Mouse (Mus musculus): ENCODE data around the gene Dner.

Dner gene

DNA sequence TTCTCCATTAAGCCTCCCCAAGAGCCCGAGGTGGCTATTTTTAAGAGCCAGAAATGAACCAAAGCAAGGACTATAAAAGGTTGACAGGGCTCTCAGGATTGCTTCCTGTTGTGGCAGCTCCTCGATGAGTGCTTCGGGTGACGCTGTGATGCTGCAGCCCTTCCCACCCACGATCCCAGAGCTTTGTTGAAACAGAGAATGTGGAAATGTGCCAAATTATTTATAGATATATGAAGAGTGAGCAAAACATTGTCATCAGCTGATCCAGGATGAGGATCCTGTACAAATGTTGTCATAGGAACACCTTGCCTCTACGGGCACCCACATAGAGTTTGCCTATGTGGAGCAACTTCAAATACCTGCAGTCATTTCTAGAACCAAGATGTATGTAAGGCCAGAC is 67.8 kb downstream of the Dner start:
- DNase-seq (ENCODE audit: low spot score in 2 of 2), result no peak

DNA sequence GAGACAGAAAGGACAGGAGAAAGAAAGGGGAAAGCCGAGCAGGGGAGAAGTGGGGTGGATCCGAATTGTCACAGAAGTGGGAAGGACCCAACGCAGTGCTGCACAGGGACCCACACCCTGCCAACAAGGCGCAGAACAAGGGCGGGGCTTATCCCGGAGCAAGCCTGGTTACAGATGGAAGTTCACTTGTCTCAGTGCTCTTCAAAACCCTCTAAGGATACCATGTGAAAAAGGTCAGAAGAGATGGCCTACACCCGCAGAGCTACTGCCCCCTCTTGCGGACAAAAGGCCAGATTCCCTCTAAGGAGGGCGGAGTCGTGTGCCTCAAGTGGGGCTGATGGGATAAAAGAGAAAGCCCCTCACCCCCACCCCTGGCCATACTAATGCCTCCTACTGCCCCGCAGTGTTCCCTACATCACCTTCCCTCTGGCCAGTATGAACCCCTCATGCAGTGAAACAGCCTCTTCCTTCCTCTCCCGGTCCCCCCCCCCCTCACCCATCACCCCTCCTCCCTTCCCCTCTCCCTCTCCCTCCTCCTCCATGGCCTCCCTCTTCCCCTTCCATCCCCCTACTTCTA is 73.0 kb downstream of the Dner start:
- DNase-seq (ENCODE audit: low spot score in 2 of 2), result no peak

GRCm38 (mm10) chr1:84621308-84621707 is 74.7 kb downstream of the Dner start:
- peak; percentile 47 to 62 for DNase-seq (ENCODE audit: low spot score in 2 of 2)

GRCm38 (mm10) chr1:84619131-84619760 is 76.8 kb downstream of the Dner start:
- peak; percentile 43 to 64 for DNase-seq (ENCODE audit: low spot score in 2 of 2)

GRCm38 (mm10) chr1:84618094-84618493 is 77.9 kb downstream of the Dner start:
- DNase-seq (ENCODE audit: low spot score in 2 of 2), result no peak

DNA sequence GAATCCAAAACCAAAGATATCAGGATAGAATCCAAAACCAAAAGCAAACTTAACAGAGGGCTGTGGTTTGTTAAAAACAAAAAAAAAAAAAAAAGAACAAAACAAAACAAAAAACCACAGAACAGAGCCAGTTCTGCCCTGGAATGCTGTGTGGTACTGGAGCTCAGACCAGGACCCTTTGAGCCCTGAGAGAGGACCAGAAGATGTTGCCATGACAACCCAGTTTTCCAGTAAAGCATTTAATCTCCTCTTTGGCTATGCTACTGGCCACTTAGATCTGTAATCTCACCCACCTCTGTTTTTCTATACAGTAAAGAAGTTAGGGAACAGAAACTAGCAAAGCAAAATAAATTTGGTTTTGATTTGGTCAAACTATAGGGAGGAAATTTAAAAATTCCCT is 79.9 kb downstream of the Dner start:
- no peak for DNase-seq (ENCODE audit: low spot score in 2 of 2)

DNA sequence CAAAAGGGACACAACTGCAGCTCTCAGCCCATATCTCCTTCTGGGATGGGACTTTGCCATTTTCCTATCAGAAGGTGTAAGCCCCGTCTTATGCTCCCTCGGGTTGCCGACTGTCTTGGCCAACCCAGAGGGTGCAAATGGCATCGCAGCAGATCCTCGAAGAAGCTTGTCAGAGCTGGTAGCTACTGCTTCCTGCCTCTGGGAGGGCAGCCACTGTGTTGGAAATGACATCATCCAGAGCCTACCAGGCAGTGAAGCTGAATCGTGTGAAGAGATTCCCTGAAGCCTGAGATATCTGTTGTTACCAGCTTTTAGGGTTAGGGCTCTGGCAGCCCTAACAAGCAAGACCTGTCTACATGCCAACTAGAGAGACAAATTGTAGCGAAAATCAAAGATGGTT is 81.4 kb downstream of the Dner start:
- DNase-seq (ENCODE audit: low spot score in 2 of 2), result no peak

DNA sequence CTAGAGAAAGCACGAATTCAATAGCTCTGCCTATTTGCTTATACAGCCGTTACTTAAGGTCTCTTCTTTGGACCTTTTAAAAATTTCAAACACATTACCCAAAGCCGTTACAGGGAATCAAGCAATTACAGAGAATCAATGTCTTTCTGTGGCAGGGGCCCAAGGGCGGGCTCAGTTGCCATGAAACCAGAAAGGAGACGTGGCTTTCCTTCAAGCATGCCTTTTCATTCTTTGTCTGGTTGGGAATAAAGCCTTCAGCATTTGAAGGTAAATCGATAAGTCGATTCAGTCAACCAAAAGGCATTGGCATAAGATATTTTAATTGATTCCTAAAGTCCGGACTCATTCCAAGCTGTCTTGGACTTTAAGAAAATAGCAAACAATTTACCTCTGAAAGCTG is 82.9 kb downstream of the Dner start:
- no peak for DNase-seq (ENCODE audit: low spot score in 2 of 2)

- no peak for DNase-seq (ENCODE audit: low spot score in 2 of 2)
These were observed 84.7 kb downstream of the Dner start for GRCm38 (mm10) chr1:84611331-84611730.

DNA sequence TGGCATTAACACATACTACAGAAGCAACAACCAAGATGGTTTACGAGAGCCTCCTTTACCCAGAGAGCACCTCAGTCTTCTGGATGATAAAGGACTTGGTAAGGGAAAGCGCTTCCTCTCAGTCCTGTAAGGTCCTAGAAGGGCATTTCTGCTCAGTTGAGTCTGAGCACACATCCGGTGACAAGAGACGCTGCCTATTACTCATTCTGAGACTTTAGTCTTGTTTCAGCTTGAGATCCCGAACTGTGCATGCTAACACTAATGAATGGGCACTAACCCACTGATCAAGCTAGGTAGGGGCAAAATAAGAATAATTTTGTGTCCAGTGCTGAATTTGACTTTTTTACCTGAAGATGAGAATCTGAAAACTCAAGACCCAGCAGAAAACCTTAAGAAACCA is 97.0 kb downstream of the Dner start:
- DNase-seq (ENCODE audit: low spot score in 2 of 2), result no peak

DNA sequence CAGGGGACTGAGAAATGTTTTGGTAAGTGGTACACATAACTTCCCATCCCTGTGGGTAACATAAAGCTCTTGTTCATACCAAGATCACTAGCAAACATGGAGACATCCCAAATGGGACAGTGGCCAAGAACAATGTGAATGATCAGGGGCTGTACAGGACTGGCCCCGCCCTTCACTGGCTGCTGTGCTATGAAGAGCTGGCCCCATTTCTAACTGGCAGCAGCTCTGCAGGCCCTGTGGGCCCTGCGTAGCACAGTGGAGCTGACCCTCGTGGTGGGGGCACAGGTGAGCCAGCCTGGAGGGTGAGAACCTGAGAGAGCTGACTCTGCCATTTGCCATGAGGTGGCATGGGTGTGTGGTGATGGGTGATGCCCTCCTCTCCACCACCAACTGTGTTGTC is 100.0 kb downstream of the Dner start:
- no peak for DNase-seq (ENCODE audit: low spot score in 2 of 2)

DNA sequence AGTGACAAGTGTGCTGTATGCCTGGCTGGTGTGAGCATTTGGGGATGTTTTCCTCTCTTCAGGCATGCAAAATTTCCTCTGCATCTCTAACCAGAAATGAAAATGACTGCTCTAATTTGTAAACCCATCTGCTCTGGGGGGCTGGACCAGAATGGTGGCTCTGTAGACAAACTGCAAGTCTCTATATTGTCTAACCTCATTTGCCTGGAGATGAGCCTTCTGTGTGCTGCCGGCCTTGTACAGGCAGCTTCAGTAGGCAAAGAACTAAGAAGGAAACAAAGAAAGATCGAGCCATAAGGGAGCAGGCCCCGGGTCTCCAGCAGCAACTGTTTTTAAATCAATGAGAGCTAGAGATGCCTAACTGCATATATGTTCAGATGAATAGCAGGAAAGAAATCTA is 103.6 kb downstream of the Dner start:
- DNase-seq (ENCODE audit: low spot score in 2 of 2), result no peak

- no peak for DNase-seq (ENCODE audit: low spot score in 2 of 2)
These were observed 105.5 kb downstream of the Dner start for GRCm38 (mm10) chr1:84590534-84590933.

GRCm38 (mm10) chr1:84585434-84585833 is 110.6 kb downstream of the Dner start:
- DNase-seq (ENCODE audit: low spot score in 2 of 2), result no peak

DNA sequence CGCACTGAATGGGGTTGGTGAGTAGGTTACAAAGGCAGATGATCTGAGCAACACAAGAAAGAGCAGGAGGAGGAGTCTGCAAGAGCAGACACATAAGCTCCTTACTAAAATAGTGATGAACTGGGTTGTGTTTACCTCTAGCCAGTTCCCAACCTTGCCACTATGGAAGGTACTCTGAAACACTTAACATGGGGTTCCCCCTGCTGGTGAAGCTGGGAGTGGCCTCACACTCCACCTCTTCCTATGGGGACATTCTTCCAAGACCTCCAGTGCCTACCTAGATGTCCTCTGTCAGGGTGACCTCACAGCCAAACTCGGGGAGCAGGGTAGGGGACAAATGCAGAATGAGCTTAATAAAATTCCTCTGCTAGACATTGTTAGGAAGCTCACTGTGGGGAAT is 114.2 kb downstream of the Dner start:
- DNase-seq (ENCODE audit: low spot score in 2 of 2), result peak; percentile 45 to 65

DNA sequence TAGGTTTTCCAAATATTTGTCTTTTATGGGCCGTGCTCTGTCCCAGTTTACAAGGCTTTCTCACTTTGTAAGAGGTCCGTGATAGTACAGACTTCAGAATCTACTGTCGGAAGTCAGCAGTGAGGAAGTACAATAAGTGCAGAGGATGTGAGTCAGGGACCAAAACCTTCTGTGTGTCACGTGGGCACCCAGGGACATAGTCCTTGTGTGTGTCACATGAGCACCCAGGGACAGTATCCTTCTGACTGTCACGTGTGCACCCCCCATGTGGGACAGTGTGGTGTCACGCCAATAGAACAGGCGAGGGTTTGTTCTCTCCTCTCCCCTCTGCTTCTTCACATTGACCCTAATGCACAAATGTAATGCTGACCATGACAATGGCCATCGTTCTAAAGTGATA is 134.2 kb downstream of the Dner start:
- no peak for DNase-seq (ENCODE audit: low spot score in 2 of 2)

GRCm38 (mm10) chr1:84561387-84561786 is 134.6 kb downstream of the Dner start:
- DNase-seq (ENCODE audit: low spot score in 2 of 2), result no peak

DNA sequence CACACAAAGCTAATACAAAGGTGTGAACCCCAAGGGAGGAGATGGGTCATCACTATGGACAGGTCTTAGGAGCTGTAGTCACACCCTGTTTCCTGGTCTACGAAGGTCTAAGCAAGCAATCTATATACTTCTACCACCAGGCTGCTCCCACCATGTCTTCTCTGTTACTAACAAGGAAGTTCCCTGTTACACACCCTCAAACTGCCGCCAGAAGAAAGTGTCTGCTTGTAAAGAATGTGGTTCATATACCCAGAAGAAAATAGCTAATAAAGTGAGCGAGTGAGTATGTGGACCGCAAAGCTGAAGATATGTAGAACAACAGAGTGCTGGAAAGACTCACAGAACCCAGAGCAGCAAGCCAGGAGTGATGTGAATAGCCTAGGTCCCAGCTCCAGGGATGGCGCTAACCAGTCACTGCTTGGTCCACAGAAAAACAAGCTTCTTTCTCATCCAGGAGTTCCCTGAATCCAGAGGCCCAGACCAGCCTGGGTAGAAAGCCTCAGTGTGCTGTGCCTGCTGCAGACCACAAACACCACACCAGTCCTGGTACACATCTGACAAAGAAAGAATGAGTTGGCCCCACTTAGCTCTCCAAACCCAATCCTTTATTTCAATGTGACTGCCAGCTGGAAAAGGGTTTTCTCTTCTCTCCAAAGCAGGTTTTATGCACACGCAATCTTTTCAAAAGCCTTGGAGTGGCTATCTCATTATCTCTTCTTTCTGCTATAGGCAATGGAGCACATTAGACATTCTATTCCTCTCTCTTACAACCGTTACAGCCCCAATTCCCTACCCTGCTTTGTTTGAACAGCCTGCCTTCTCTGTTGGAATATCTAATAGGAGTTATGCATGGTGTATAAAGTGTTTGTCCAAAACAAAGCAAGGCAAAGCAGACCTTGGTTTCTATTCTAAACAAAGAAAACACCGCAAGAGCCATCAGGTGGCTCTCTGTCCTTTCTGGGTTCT is 139.2 kb downstream of the Dner start:
- DNase-seq (ENCODE audit: low spot score in 2 of 2), result no peak

GRCm38 (mm10) chr1:84552005-84552404 is 144.0 kb downstream of the Dner start:
- no peak for DNase-seq (ENCODE audit: low spot score in 2 of 2)

- no peak for DNase-seq (ENCODE audit: low spot score in 2 of 2)
These were observed 146.0 kb downstream of the Dner start for GRCm38 (mm10) chr1:84550065-84550368.

DNA sequence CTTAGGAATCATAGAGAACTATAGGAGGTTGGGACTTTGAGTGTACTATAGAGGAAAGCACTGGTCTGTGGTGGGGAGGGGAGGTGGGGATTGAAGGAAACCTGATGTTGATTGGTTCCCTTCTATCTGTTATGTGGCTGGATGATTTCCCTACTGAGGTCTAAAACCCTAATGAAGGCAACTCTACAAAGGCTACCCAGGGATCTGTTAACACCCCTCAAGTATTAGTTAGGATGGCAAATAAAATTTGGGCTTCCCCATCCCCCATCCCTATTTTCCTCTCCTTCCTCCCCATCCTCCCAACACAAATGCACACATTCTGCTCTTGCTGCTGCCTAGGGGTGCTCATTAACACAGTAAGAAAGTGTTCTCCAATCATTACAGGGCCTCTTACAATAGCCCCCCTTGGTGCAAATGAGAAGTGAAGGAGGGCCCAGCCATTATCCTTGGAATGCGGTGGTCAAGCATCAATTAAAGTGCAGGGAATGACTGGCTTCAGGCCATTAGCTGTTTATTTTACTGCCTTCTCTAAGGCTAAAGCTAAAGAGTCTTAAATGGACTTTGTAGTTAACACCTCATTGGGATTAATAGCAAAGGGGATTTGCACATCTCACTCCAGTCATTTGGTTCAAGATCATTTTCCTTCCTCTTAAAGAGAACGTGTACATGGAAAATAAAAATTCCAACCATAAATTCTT is 146.5 kb downstream of the Dner start:
- no peak for DNase-seq (ENCODE audit: low spot score in 2 of 2)

- DNase-seq (ENCODE audit: low spot score in 2 of 2), result no peak
These were observed 160.0 kb downstream of the Dner start for GRCm38 (mm10) chr1:84536069-84536468.
